Comparison of ENCODE assay signal across 20 mouse cellular contexts in the genomic region with DNA sequence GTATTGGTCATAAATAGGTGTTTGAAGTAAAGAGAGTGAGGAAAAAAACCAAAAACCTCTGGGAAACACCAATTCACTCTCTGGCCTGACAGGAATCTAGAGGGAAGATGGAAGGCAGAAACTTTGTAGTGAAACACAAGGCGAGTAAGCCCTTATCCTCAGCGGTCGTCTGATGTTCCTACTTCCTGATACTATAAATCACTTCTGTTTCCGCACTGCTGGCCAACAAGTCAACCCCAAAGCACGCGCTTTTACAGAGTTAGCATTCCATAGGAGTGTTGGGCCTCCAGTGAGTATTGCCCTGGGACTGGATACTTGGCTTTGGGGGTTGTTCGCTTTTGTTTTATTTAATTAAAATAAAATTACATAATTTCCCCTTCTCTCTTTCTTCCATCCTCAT.
A peak's percentile ranks its signal among the peaks of the same experiment; 100 is the strongest.
DNase-seq lines count a peak whose midpoint lies in the region; ATAC-seq and TF ChIP-seq lines count a peak whose summit lies in the region.
"Had no signal": no experiment of that assay in that cellular context is flagged by ENCODE, and none has a peak within 500 bp of the region (broad histone marks: within the 10 kb centered on the region; RNA-seq: fewer than 3 reads in every experiment).

No protein-coding gene starts in this region.

- no peak for TF ChIP-seq CTCF in kidney, adult 2 months (conservative IDR thresholded peaks at IDR 0.05; ENCODE audit: insufficient read depth, insufficient read length, low read depth, low read length)

- H3K27ac ChIP-seq in kidney, adult 2 months (ENCODE audit: insufficient read depth, low read depth, low read length) = no peak overlapping the region
- H3K27ac ChIP-seq: embryonic facial prominence, embryonic 15.5 days; hindbrain, embryonic 13.5 days; intestine, embryonic 15.5 days; left cerebral cortex, adult 2 months; liver, embryonic 14.5 days; midbrain, embryonic 15.5 days; stomach, embryonic 15.5 days had no signal

- H3K4me3 ChIP-seq in kidney, adult 2 months (ENCODE audit: insufficient read depth, low read depth, low read length) = no peak overlapping the region
- H3K4me3 ChIP-seq: embryonic facial prominence, embryonic 15.5 days; hindbrain, embryonic 13.5 days; intestine, embryonic 15.5 days; left cerebral cortex, adult 2 months; midbrain, embryonic 15.5 days; stomach, embryonic 15.5 days had no signal

- ATAC-seq in megakaryocyte, adult 5-6 weeks (ENCODE audit: poor library complexity, severe bottlenecking) = peak; percentile 84
- no peak for ATAC-seq in cerebellum, adult (ENCODE audit: insufficient number of reproducible peaks, low FRiP score, low TSS enrichment)
- ATAC-seq: intestine, embryonic 15.5 days; midbrain, embryonic 15.5 days had no signal

- TF ChIP-seq POLR2A in kidney, adult 2 months (IDR thresholded peaks at IDR 0.05; ENCODE audit: low read depth, low read length) = no peak

- DNase-seq in kidney, adult 2 months = peak; percentile 13
- DNase-seq in kidney, postnatal 25 days = no peak
- DNase-seq in lung, postnatal 10 days = peak; percentile 14
- no peak for DNase-seq in lung, postnatal 4 days
- no peak for DNase-seq in cerebellum, postnatal 4 days (ENCODE audit: low spot score in 2 of 2)
- DNase-seq: cerebellum, adult 11 months; cerebellum, postnatal 14 days; gastrocnemius, postnatal 25 days; right cerebral cortex, adult 18-20 months; thymus, adult 2 months had no signal

- 39% methylated on average over 7 of the region's 7 CpGs for WGBS in kidney, adult 2 months

- H3K27me3 ChIP-seq in kidney, adult 2 months (replicated peaks; ENCODE audit: control insufficient read depth, insufficient read depth, low read length) = no peaks in the 10 kb centered on the region
- H3K27me3 ChIP-seq: CH12.LX; embryonic facial prominence, embryonic 15.5 days; hindbrain, embryonic 13.5 days; intestine, embryonic 15.5 days; midbrain, embryonic 15.5 days; stomach, embryonic 15.5 days had no signal

- H3K36me3 ChIP-seq in kidney, adult 2 months (ENCODE audit: control insufficient read depth, insufficient read depth, low read length) = no peaks in the 10 kb centered on the region
- H3K36me3 ChIP-seq: embryonic facial prominence, embryonic 15.5 days; hindbrain, embryonic 13.5 days; intestine, embryonic 15.5 days; midbrain, embryonic 15.5 days; stomach, embryonic 15.5 days had no signal

- H3K4me1 ChIP-seq in kidney, adult 2 months (ENCODE audit: control insufficient read depth, insufficient read depth, low read length) = no peaks in the 10 kb centered on the region
- H3K4me1 ChIP-seq: embryonic facial prominence, embryonic 15.5 days; hindbrain, embryonic 13.5 days; intestine, embryonic 15.5 days; midbrain, embryonic 15.5 days; stomach, embryonic 15.5 days had no signal

Comparison
In these comparisons a context has a peak if more than half of its experiments do, and no peak if none do; other contexts are left out.
1. DNase-seq: peak in kidney, adult 2 months (single experiment) and lung, postnatal 10 days (single experiment); none in kidney, postnatal 25 days (0 of 2), lung, postnatal 4 days (0 of 2) and cerebellum, postnatal 4 days (0 of 2).